Mouse (Mus musculus): ENCODE data around the gene Smg9. TPM values are rescaled to one million over a fixed set of nuclear protein-coding genes. Genes with fewer than 3 reads are reported as not detected.
"Not testable (repeated sequence)": the region's sequence is repeated elsewhere in the genome, so short reads cannot be mapped to it uniquely, and the experiment has no call there.

Smg9 gene
- total and polyA plus RNA-seq, 3 experiments = 54.6 to 95.3 TPM; not detected in 1

DNA sequence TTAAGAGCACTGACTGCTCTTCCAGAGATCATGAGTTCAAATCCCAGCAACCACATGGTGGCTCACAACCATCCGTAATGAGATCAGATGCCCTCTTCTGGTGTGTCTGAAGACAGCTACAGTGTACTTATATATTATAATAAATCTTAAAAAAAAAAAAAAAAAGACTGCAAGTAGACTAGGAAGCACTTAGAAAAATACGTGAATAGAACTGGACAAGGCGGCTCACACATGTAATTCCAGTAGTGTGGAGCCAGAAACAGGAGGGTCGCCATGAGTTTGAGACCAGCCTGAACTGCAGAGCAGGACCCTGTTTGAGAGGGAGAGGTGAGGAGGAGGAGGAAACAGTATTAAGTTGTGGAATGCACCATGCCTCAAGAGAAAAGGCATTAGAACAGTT, 1.1 kb downstream of the Smg9 start:
- DNase-seq (ENCODE audit: low read depth, low spot score); H3K27me3 ChIP-seq (ENCODE audit: control insufficient read depth in 1 of 2, insufficient read depth in 2 of 2, low read length in 2 of 2); H3K9me3 ChIP-seq (replicated peaks; ENCODE audit: insufficient read depth, low read length): not testable (repeated sequence)
- Histone ChIP-seq H3K4me3 (ENCODE audit: control insufficient read depth in 1 of 2, insufficient read depth in 1 of 2, low read depth in 2 of 2, low read length in 2 of 2) (peak overlapping the region; percentile 72 to 82), H3K79me2 (ENCODE audit: control insufficient read depth, insufficient read depth, low read length, poor library complexity) (peaks cover 32% of the 10 kb centered on the region), H3K27ac (ENCODE audit: control insufficient read depth, low read depth, low read length) (peak overlapping the region; percentile 19; the same call in 1 of the 2 replicates), H3K4me1 (ENCODE audit: control insufficient read depth in 1 of 2, insufficient read depth in 2 of 2, low read length in 2 of 2) (peaks cover 14 to 32% of the 10 kb centered on the region in 2 experiments), H3K9ac (ENCODE audit: control insufficient read depth, low read depth, low read length, poor library complexity, severe bottlenecking) (peak overlapping the region; percentile 94), H3K36me3 (ENCODE audit: control insufficient read depth in 1 of 2, insufficient read depth in 2 of 2, low read length in 2 of 2) (peaks cover 2 to 27% of the 10 kb centered on the region in 2 experiments; a peak in 3 of 4 replicates)
- TF ChIP-seq ZNF384 (IDR thresholded peaks at IDR 0.05; ENCODE audit: low read depth, low read length) (peak; percentile 68), MYC (IDR thresholded peaks at IDR 0.05; ENCODE audit: low read depth, low read length) (peak; percentile 64; the same call in 1 of the 2 replicates), CHD1 (IDR thresholded peaks at IDR 0.05; ENCODE audit: low read depth, low read length) (0 out of 2 replicates have a peak, but pooled peaks have one; percentile 47)

DNA sequence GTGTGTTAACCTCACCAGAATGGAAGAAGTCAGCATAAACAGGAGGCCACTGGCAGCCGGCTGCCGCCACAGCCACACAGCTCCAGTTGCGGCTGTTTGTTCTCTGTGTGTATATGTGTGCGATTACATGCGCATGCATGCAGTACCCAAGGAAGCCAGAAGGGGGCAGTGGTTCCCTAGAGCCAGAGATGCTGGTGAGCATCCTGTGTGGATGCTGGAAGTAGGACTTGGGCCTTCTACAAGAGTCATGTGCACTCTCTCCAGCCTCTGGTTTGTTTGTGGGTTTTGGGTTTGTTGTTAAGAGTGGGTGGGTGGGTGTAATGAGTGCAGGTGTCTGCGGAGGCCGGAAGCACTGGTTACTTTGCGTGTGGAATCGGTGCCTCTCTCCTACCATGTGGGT, 3.4 kb downstream of the Smg9 start:
- Histone ChIP-seq H3K27me3 (ENCODE audit: control insufficient read depth in 1 of 2, insufficient read depth in 2 of 2, low read length in 2 of 2) (no peaks in the 10 kb centered on the region), H3K27ac (ENCODE audit: control insufficient read depth, low read depth, low read length) (no peak overlapping the region), H3K36me3 (ENCODE audit: control insufficient read depth in 1 of 2, insufficient read depth in 2 of 2, low read length in 2 of 2) (peaks cover 2 to 6% of the 10 kb centered on the region in 2 experiments; a peak in 2 of 4 replicates), H3K9ac (ENCODE audit: control insufficient read depth, low read depth, low read length, poor library complexity, severe bottlenecking) (no peak overlapping the region), H3K9me3 (replicated peaks; ENCODE audit: insufficient read depth, low read length) (no peaks in the 10 kb centered on the region), H3K79me2 (ENCODE audit: control insufficient read depth, insufficient read depth, low read length, poor library complexity) (peaks cover 28% of the 10 kb centered on the region), H3K4me3 (ENCODE audit: control insufficient read depth in 1 of 2, insufficient read depth in 1 of 2, low read depth in 2 of 2, low read length in 2 of 2) (no peak overlapping the region), H3K4me1 (ENCODE audit: control insufficient read depth in 1 of 2, insufficient read depth in 2 of 2, low read length in 2 of 2) (peaks cover 0 to 11% of the 10 kb centered on the region in 2 experiments; a peak in 2 of 4 replicates)
- peak; percentile 59 for DNase-seq (ENCODE audit: low read depth, low spot score)
- TF ChIP-seq ZNF384 (IDR thresholded peaks at IDR 0.05; ENCODE audit: low read depth, low read length) = no peak
- TF ChIP-seq CTCF (IDR thresholded peaks at IDR 0.05 in 2 of 3, conservative IDR thresholded peaks at IDR 0.05 in 1 of 3; ENCODE audit: control insufficient read depth in 1 of 3, insufficient read depth in 1 of 3, low read depth in 2 of 3, low read length in 3 of 3, poor library complexity in 1 of 3, severe bottlenecking in 1 of 3) = peak; percentile 61 to 79 (median 66)
- peak; percentile 28; the same call in 1 of the 2 replicates for TF ChIP-seq SMC3 (IDR thresholded peaks at IDR 0.05; ENCODE audit: low read depth, low read length)

DNA sequence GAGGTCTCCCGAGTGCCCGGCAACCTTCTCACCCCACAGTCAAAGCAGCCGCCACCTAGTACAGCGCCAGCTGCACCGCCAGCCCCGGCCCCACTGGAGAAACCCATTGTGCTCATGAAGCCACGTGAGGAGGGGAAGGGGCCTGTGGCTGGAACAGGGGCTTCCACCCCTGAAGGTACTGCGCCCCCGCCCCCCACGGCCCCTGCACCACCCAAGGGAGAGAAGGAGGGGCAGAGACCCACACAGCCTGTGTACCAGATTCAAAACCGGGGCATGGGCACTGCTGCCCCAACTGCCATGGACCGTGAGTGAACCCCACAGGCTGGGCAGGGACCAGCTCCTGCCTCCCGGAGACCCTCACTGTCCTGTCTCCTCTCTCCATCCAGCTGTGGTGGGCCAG, 6.2 kb downstream of the Smg9 start:
- Histone ChIP-seq H3K79me2 (ENCODE audit: control insufficient read depth, insufficient read depth, low read length, poor library complexity) (peaks cover 13% of the 10 kb centered on the region), H3K36me3 (ENCODE audit: control insufficient read depth in 1 of 2, insufficient read depth in 2 of 2, low read length in 2 of 2) (peaks cover 2 to 5% of the 10 kb centered on the region in 2 experiments; a peak in 1 of 4 replicates), H3K9me3 (replicated peaks; ENCODE audit: insufficient read depth, low read length) (no peaks in the 10 kb centered on the region), H3K27me3 (ENCODE audit: control insufficient read depth in 1 of 2, insufficient read depth in 2 of 2, low read length in 2 of 2) (no peaks in the 10 kb centered on the region), H3K9ac (ENCODE audit: control insufficient read depth, low read depth, low read length, poor library complexity, severe bottlenecking) (no peak overlapping the region), H3K27ac (ENCODE audit: control insufficient read depth, low read depth, low read length) (no peak overlapping the region), H3K4me1 (ENCODE audit: control insufficient read depth in 1 of 2, insufficient read depth in 2 of 2, low read length in 2 of 2) (peaks cover 0 to 6% of the 10 kb centered on the region in 2 experiments; a peak in 2 of 4 replicates), H3K4me3 (ENCODE audit: control insufficient read depth in 1 of 2, insufficient read depth in 1 of 2, low read depth in 2 of 2, low read length in 2 of 2) (no peak overlapping the region)
- no peak for DNase-seq (ENCODE audit: low read depth, low spot score)
- TF ChIP-seq ZNF384 (IDR thresholded peaks at IDR 0.05; ENCODE audit: low read depth, low read length) = no peak
- no peak for TF ChIP-seq BHLHE40 (IDR thresholded peaks at IDR 0.05; ENCODE audit: borderline replicate concordance, low read depth, low read length)
- TF ChIP-seq TAL1 (IDR thresholded peaks at IDR 0.05; ENCODE audit: low read length) = no peak
- TF ChIP-seq CTCF (IDR thresholded peaks at IDR 0.05 in 2 of 3, conservative IDR thresholded peaks at IDR 0.05 in 1 of 3; ENCODE audit: control insufficient read depth in 1 of 3, insufficient read depth in 1 of 3, low read depth in 2 of 3, low read length in 3 of 3, poor library complexity in 1 of 3, severe bottlenecking in 1 of 3) = no peak
